Mouse (Mus musculus) adrenal gland, adult (tissue): ENCODE measurements around the gene Hesx1.

ENCODE experiments used
- DNase-seq, 2 experiments: peaks; one replicate each; pipeline ENCODE4 v3.0.0; 2022 to 2023; ENCODE audit warnings: low spot score in 1 of 2; ENCODE audit not compliant: inconsistent age in 2 of 2

Hesx1 gene

GRCm38 (mm10) chr14:27051511-27051895, 57.3 kb downstream of the Hesx1 start:
- no peak for DNase-seq
